Mouse (Mus musculus): ENCODE measurements around the gene Plcxd1. TPM values are rescaled to one million over a fixed set of nuclear protein-coding genes. Genes with fewer than 3 reads are reported as not detected.

The Plcxd1 gene
- polyA plus RNA-seq (2012; fragmentation: generic; extraction: Trizol), result 1 to 10 TPM in 1 of 2 experiments, under 1 TPM in 1; 0.29 to 1.4 TPM

GRCm38 (mm10) chr5:110099656-110100580 lies at the start of gene Plcxd1:
Plcxd1 (plus strand) TSS chr5:110099969.

GRCm38 (mm10) chr5:110072413-110072812 lies 27.4 kb upstream of the Plcxd1 start, which contains the start of gene Gm17655:
Gm17655 (minus strand) TSS chr5:110072513.

GRCm38 (mm10) chr5:110094030-110094846 lies 5.5 kb upstream of the Plcxd1 start, which contains the start of gene Gm35315:
Gm35315 (minus strand) TSS chr5:110094420.

GRCm38 (mm10) chr5:110107581-110108304 lies 8.0 kb downstream of the Plcxd1 start, which contains the start of gene Gtpbp6:
Gtpbp6 (minus strand) TSS chr5:110108197.

GRCm38 (mm10) chr5:110109991-110110441 lies 10.2 kb downstream of the Plcxd1 start, which contains the start of gene Zfp605:
Zfp605 (plus strand) TSS chr5:110110092.

GRCm38 (mm10) chr5:110135293-110136086 lies 35.7 kb downstream of the Plcxd1 start, which contains the start of gene Chfr:
Chfr (plus strand) TSS chr5:110135842.

Other genes starting within 250 kb of the Plcxd1 start
- under 1 TPM; 0.07 to 0.52 TPM for gene Gm15446, start 176.6 kb upstream of the Plcxd1 start, polyA plus RNA-seq (2012; fragmentation: generic; extraction: Trizol)
- gene Zfp932, start 103.4 kb upstream of the Plcxd1 start, polyA plus RNA-seq (2012; fragmentation: generic; extraction: Trizol), result 1 to 10 TPM; 1.1 to 5.8 TPM
- under 1 TPM; 0.01 to 0.07 TPM for gene Gm17655, start 27.5 kb upstream of the Plcxd1 start, polyA plus RNA-seq (2012; fragmentation: generic; extraction: Trizol)
- under 1 TPM; 0.01 to 0.06 TPM for gene Gm35315, start 5.5 kb upstream of the Plcxd1 start, polyA plus RNA-seq (2012; fragmentation: generic; extraction: Trizol)
- 10 to 100 TPM; 32.7 to 58.5 TPM for gene Gtpbp6, start 8.2 kb downstream of the Plcxd1 start, polyA plus RNA-seq (2012; fragmentation: generic; extraction: Trizol)
- gene Zfp605, start 10.1 kb downstream of the Plcxd1 start, polyA plus RNA-seq (2012; fragmentation: generic; extraction: Trizol), result under 1 TPM; 0.06 to 0.19 TPM
- 10 to 100 TPM in 1 of 2 experiments, under 1 TPM in 1; 0.97 to 10.9 TPM for gene Chfr, start 35.9 kb downstream of the Plcxd1 start, polyA plus RNA-seq (2012; fragmentation: generic; extraction: Trizol)
- 10 to 100 TPM in 1 of 2 experiments, under 1 TPM in 1; 0.95 to 10.3 TPM for gene Golga3, start 76.7 kb downstream of the Plcxd1 start, polyA plus RNA-seq (2012; fragmentation: generic; extraction: Trizol)
- 1 to 10 TPM; 2.6 to 9.6 TPM for gene Ankle2, start 131.0 kb downstream of the Plcxd1 start, polyA plus RNA-seq (2012; fragmentation: generic; extraction: Trizol)
- 10 to 100 TPM; 11.9 to 19.2 TPM for gene Pgam5, start 169.9 kb downstream of the Plcxd1 start, polyA plus RNA-seq (2012; fragmentation: generic; extraction: Trizol)
- gene Pxmp2, start 186.2 kb downstream of the Plcxd1 start, polyA plus RNA-seq (2012; fragmentation: generic; extraction: Trizol), result 1 to 10 TPM; 2.4 TPM
- 10 to 100 TPM; 13.3 to 14.3 TPM for gene Pole, start 186.3 kb downstream of the Plcxd1 start, polyA plus RNA-seq (2012; fragmentation: generic; extraction: Trizol)
- gene P2rx2, start 243.2 kb downstream of the Plcxd1 start, polyA plus RNA-seq (2012; fragmentation: generic; extraction: Trizol), result under 1 TPM; 0.01 to 0.06 TPM
- not detected for gene Lrcol1, start 244.8 kb downstream of the Plcxd1 start, polyA plus RNA-seq (2012; fragmentation: generic; extraction: Trizol)